Mouse (Mus musculus) stomach, embryonic 14.5 days (tissue): ENCODE measurements around the gene Arsg. TPM values are rescaled to one million over a fixed set of nuclear protein-coding genes. Genes with fewer than 3 reads are reported as not detected.

Experiments used
- ATAC-seq: fragments of 200-750 bp; cut with Nextera tagmentation; 2 replicates; pipeline ENCODE4 v1.8.0; 2017; ENCODE audit warnings: low read depth, moderate TSS enrichment; ENCODE audit not compliant: insufficient number of reproducible peaks, insufficient read depth, low FRiP score
- H3K27ac ChIP-seq: fragments of 300-500 bp; sonication (generic); 2 replicates; pipeline ENCODE4 v1.5.1; 2014; ENCODE audit warnings: mild to moderate bottlenecking, low read length, moderate library complexity, mixed read lengths
- H3K27me3 ChIP-seq: fragments of 300-500 bp; sonication (generic); 2 replicates; pipeline ENCODE4 v1.6.1; 2014; ENCODE audit warnings: low read length, control low read depth, mixed read lengths; ENCODE audit not compliant: control insufficient read depth, insufficient read depth
- H3K36me3 ChIP-seq: fragments of 300-500 bp; sonication (generic); 2 replicates; pipeline ENCODE4 v1.6.1; 2014; ENCODE audit warnings: mild to moderate bottlenecking, control low read depth, low read length, moderate library complexity, mixed read lengths; ENCODE audit not compliant: control insufficient read depth, insufficient read depth
- H3K4me1 ChIP-seq: fragments of 300-500 bp; sonication (generic); 2 replicates; pipeline ENCODE4 v1.6.1; 2014; ENCODE audit warnings: low read length, control low read depth, mixed read lengths; ENCODE audit not compliant: control insufficient read depth, insufficient read depth
- H3K4me2 ChIP-seq: fragments of 300-500 bp; sonication (generic); replicated peaks from 2 replicates; pipeline ENCODE4 v1.6.1; 2014; ENCODE audit warnings: low read depth, low read length, control low read depth
- H3K4me3 ChIP-seq: fragments of 300-500 bp; sonication (generic); 2 replicates; pipeline ENCODE4 v1.5.1; 2014; ENCODE audit warnings: low read depth, low read length, control low read depth
- H3K9ac ChIP-seq: fragments of 300-500 bp; sonication (generic); replicated peaks from 2 replicates; pipeline ENCODE4 v1.6.1; 2014; ENCODE audit warnings: low read depth, mild to moderate bottlenecking, control low read depth, low read length, moderate library complexity, mixed read lengths
- H3K9me3 ChIP-seq: fragments of 300-500 bp; sonication (generic); 2 replicates; pipeline ENCODE4 v1.6.1; 2016; ENCODE audit warnings: low read depth, low read length, control low read depth; ENCODE audit not compliant: control insufficient read depth
- WGBS: fragments of 180-500 bp; shearing (Covaris S2); extraction: QIAGEN DNeasy Blood & Tissue Kit; methylation state at CpG from one replicate; pipeline ENCODE4 v1.1.7; 2014; 5-methylcytosine and 5-hydroxymethylcytosine counted together
- polyA plus RNA-seq: library from polyadenylated mRNA; unstranded; fragments of >200 nt; fragmentation: Nextera tagmentation; extraction: Ambion mirVana; gene quantifications from 2 replicates; pipeline ENCODE4 v1.2.1, GENCODE M21; 2014

Gene Arsg
- polyA plus RNA-seq, 1 experiment from 2014 or later: 3.5 TPM

DNA sequence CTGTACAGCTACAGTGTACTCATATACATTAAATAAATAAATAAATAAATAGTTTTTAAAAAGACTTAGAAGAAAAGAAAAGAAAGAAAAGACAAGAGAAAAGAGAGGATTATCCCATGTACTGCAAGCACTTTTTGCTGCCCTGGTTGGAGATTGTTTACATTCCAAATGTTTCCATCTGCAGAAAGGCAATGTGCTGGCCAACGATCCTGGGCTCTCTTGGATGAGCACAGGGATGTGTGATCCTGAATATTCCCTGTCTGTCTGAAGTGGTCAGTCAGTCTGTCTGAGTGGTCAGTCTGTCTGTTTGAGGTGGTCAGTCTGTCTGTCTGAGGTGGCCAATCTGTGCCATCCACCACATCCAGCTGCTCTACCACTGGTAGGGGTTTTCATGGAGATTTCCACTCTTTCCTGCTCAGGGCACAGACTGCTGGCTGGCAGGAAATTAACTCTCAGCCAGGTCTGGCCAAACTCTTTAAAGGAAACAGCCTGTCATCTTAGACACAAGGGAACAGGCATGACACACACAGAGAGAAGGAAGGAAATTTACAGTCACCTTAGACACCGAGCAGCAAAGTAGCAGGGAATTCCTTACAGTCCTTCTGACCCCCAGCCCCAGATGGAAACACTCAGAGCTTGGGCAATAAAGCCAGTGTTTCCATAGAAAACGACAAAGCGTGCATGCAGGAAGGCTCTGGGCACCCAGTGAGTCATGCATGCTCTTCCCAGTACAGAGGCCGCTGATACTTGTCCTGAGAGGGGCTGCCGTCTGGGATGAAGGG, 120.2 kb downstream of the Arsg start:
- Histone ChIP-seq H3K27ac (peak overlapping the region; percentile 64), H3K4me2 (no peak overlapping the region), H3K9me3 (no peaks in the 10 kb centered on the region), H3K4me1 (0 out of 2 replicates have a peak, but pooled peaks cover 6% of the 10 kb centered on the region), H3K36me3 (peaks cover 7% of the 10 kb centered on the region), H3K27me3 (no peaks in the 10 kb centered on the region), H3K4me3 (no peak overlapping the region), H3K9ac (no peak overlapping the region)
- no peak for ATAC-seq
- 26% methylated on average over 6 of the region's 6 CpGs for WGBS

DNA sequence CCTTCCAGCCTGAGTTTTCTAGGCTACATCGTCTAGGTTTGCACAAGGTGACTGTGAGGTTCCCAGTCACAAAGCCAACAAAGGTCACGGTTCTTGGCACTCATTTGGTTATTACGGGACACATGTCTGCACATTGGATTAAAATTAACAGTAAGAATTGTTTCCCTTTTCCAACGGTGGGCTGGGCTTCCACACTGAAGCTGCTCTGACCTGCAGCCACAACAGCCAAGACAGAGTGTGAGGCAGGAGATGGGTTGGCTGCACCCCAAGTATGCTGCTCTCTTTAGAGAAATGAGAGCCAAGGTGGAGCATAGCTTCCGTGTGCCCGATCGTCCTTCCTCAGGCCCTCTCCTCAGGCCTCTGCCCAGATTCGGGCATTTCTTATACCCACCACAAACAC, 121.6 kb downstream of the Arsg start:
- Histone ChIP-seq H3K27ac (no peak overlapping the region), H3K27me3 (no peaks in the 10 kb centered on the region), H3K9ac (no peak overlapping the region), H3K4me2 (no peak overlapping the region), H3K4me3 (no peak overlapping the region), H3K9me3 (no peaks in the 10 kb centered on the region), H3K36me3 (peaks cover 13% of the 10 kb centered on the region), H3K4me1 (0 out of 2 replicates have a peak, but pooled peaks cover 6% of the 10 kb centered on the region)
- no peak for ATAC-seq
- WGBS: 85% methylated on average over 8 of the region's 8 CpGs

DNA sequence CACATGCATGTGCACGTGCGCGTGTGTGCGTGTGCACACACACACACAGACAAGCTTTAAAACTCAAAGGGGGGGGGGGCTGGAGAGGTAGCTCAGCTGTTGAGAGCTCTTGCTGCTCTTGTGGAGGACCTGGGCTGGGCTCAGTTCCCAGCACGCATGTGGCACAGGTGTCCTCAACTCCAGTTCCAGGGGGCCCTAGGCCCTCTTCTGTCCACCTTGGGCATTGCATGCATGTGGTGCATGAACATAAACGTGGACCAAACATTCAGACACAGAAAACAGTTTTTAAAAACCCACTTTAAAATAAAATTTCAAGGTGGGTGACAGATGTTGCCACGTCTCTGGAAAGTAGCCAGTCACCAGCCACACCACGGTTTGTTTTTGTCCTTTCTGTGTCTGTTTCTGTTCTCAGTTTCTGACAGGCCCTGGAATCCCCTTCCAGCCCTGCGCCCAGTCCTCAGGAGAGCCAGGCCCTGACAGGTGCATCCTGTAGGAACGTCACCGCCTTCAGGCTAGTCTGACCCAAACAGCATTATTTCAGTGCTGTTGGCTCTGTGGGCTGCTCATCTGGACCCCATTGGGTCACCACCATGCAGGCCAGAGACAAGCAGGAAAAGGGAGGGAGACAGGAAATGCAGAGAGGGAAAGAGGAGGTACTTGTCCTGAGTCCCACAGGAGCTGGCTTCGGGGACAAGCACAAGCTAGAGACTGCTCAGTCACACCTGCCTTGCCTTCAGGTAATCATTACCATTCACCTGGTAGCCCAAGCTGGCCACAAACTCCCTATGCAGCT, 125.8 kb downstream of the Arsg start:
- no peaks in the 10 kb centered on the region for H3K27me3 ChIP-seq
- peaks cover 13% of the 10 kb centered on the region for H3K36me3 ChIP-seq
- no peak overlapping the region for H3K9ac ChIP-seq
- WGBS: 88% methylated on average over 12 of the region's 12 CpGs
- ATAC-seq: no peak
- no peaks in the 10 kb centered on the region for H3K9me3 ChIP-seq
- H3K27ac ChIP-seq: no peak overlapping the region
- H3K4me3 ChIP-seq: no peak overlapping the region
- H3K4me1 ChIP-seq: no peaks in the 10 kb centered on the region
- H3K4me2 ChIP-seq: no peak overlapping the region

DNA sequence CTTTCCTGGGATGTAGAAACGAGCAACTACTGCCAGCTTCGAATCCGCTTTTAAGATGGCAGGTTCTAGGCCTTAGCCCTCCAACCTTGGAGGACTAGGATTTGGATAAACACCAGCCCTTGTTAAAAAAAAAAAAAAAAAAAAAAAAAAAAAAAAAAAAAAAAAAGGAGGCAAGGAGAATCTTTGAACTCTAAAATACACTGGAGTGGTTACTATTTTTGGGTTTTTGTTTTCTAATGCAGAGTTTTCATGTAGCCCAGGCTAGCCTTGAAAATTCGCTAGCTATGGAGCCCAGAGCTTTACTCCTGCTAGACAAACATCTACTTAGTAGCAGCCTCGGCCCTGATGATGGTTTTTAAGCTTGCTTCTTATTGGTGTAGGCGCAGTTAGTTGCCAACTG, 134.4 kb downstream of the Arsg start:
- Histone ChIP-seq H3K36me3 (no peaks in the 10 kb centered on the region), H3K9me3 (no peaks in the 10 kb centered on the region), H3K9ac (no peak overlapping the region), H3K4me2 (no peak overlapping the region), H3K4me3 (no peak overlapping the region), H3K4me1 (peaks cover 19% of the 10 kb centered on the region), H3K27me3 (no peaks in the 10 kb centered on the region), H3K27ac (no peak overlapping the region)
- no peak for ATAC-seq
- 82% methylated on average over 6 of the region's 6 CpGs for WGBS

DNA sequence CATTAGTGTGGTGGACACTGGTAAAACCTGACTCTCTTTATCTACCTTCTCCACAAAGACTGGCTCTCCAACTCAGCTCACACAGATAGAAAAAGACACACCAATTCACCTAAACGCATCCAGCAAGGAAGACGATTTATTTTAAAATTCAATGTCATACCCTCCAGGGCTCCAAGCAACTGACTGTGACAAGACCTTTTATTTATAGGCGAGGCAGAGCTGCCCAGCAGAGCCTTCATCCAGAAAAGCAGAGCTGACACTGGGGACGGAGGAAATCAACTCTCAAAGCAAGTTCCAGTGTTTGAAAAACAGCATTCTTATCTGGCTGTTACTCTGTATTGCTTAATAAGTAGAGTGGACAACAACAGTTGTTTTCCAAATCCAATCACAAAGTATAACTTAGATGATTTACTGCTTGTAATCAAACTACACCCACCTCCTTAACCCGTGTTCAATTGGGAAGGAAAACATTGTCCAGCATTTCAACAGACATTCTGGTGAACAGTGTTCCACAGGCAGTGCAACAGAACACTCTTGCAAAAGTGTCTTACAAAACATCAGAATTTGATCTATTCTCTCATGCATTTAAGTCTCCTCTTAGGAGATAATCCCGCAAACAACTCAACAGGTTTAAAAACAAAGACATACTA, 135.9 kb downstream of the Arsg start:
- no peak overlapping the region for H3K4me2 ChIP-seq

DNA sequence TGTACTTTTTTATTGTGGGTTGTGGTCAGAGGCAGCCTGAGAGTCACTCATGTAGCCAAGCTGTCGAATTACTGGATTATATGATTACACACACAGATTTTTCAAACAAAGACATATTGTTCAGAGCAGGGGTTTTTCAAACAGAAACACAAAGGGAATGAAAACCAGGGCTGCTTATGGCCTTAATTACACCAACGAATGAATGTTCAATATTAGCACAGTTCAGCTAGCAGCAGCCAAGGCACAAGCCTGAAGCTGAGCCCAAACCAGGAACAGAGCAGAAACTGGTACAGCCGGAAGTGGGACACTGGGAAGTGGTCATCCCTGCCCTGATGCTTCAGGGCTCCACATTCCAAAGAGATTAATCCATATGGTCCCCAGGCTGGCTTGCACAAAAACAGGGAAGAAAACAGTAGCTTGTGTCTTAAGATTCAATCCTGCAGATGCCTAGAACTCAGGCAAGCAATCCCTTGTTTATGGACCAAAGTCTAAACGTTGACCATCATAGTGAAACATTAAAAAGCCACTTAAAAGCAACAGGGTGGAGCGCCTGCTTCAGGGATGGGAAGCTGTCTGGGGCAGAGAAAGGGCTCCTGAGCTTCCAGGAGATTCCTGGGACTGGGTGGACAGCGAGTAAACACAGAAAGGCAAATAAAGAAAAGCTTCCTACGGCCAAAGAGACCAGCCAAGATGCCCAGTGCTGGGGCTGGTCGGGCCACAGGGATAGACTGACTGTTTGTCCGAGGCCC, 137.0 kb downstream of the Arsg start:
- Histone ChIP-seq H3K4me1 (peaks cover 19% of the 10 kb centered on the region), H3K27ac (peak overlapping the region; percentile 69), H3K36me3 (no peaks in the 10 kb centered on the region), H3K4me2 (peak overlapping the region; percentile 72), H3K4me3 (peak overlapping the region; percentile 84), H3K9me3 (no peaks in the 10 kb centered on the region), H3K9ac (peak overlapping the region; percentile 64), H3K27me3 (no peaks in the 10 kb centered on the region)
- no peak for ATAC-seq
- WGBS: 17% methylated on average over 9 of the region's 9 CpGs

More for the DNA sequence above, 135.9 kb downstream of the Arsg start:
- no peaks in the 10 kb centered on the region for H3K27me3 ChIP-seq
- H3K9me3 ChIP-seq: no peaks in the 10 kb centered on the region
- no peaks in the 10 kb centered on the region for H3K36me3 ChIP-seq
- no peak overlapping the region for H3K4me3 ChIP-seq
- WGBS: 63% methylated on average over 6 of the region's 6 CpGs
- H3K9ac ChIP-seq: no peak overlapping the region
- H3K4me1 ChIP-seq: peaks cover 19% of the 10 kb centered on the region
- ATAC-seq: no peak
- H3K27ac ChIP-seq: no peak overlapping the region

DNA sequence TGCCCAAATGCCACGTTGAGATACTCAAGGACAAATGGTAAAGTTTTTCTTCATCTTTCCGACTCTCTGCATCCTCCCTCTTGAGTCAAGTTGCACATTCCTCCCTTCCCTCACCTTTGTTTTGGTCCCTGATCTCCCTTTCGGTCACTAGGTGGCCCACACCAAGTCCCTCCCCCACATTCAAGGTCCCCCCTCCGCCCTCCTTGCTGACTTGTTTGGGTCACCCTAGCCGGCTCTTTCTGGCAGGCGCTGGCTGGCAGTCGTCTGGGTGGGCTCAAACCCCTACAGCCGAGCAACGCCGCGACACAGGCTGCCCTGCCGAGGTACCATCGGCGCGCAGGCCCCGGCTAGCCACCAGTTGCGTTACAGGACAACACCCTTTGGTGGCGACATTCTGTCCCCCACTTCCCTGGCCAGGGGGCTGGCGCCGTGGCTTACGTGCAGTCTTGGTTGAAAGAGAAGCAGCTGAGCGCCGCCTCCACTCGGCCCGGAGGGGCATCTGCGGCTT, 137.7 kb downstream of the Arsg start:
- H3K4me3 ChIP-seq: peak overlapping the region; percentile 84
- H3K36me3 ChIP-seq: no peaks in the 10 kb centered on the region
- no peaks in the 10 kb centered on the region for H3K9me3 ChIP-seq
- ATAC-seq: peak; percentile 20
- H3K4me1 ChIP-seq: peaks cover 19% of the 10 kb centered on the region
- peak overlapping the region; percentile 64 for H3K9ac ChIP-seq
- H3K4me2 ChIP-seq: peak overlapping the region; percentile 72
- peak overlapping the region; percentile 69 for H3K27ac ChIP-seq
- WGBS: under 1% methylated on average over 26 of the region's 26 CpGs
- no peaks in the 10 kb centered on the region for H3K27me3 ChIP-seq
